Mouse (Mus musculus) lung, postnatal 10 days (tissue): ENCODE data around the gene Ly6g5b.
A peak's percentile ranks its signal among the peaks of the same experiment; 100 is the strongest.

Source experiments
- DNase-seq: peaks from one replicate; pipeline ENCODE4 v3.0.0; 2021

The Ly6g5b gene

DNA sequence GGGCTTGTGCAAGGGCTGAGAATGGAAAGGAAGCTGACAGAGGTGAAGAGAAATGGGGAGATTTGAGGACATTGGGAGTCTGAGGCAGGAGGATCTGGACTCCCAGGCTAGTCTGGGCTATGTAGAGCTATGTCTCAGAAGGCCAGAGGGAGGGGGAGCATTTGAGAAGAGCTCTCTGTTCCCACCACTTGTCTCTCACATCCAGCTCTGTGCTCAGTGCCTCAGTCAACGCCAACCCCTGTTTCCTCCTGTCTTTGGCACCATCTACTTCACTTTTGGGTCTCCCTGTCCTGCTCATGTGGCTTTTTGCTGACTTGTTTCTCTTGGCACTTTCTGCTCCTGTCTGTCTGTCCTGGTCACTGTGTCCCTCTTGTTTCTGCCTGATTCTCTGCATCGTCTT is 37.9 kb downstream of the Ly6g5b start:
- DNase-seq: no peak

- no peak for DNase-seq
Observed at GRCm38 (mm10) chr17:35076507-35077176, 38.6 kb downstream of the Ly6g5b start, which contains the start of gene Ly6g6e. TSS of gene Ly6g6e (plus strand) at chr17:35076902.

- DNase-seq: no peak
Observed at GRCm38 (mm10) chr17:35074097-35074496, 41.1 kb downstream of the Ly6g5b start.

DNA sequence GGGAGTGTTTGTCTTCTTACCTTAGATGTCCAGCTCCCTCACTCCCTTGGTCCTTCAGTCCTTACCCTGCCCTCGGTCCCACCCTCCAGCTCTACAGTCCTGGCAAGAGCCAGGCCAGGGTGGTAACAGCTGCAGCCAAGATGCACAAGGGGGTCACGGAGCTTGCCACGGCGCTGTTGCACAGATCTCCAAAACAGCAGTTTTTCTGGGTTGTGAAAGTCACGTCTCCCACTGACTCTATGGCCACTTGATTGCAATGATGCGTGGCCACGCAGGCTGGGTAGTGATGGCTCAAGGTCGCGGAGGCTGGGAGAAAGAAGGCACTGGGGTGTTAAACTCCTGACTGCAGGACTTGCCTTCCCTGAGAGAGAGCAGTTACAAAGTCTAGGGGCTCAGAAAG is 43.8 kb downstream of the Ly6g5b start:
- DNase-seq: no peak

GRCm38 (mm10) chr17:35070556-35071229 is 44.5 kb downstream of the Ly6g5b start:
- peak; percentile 55 for DNase-seq

DNA sequence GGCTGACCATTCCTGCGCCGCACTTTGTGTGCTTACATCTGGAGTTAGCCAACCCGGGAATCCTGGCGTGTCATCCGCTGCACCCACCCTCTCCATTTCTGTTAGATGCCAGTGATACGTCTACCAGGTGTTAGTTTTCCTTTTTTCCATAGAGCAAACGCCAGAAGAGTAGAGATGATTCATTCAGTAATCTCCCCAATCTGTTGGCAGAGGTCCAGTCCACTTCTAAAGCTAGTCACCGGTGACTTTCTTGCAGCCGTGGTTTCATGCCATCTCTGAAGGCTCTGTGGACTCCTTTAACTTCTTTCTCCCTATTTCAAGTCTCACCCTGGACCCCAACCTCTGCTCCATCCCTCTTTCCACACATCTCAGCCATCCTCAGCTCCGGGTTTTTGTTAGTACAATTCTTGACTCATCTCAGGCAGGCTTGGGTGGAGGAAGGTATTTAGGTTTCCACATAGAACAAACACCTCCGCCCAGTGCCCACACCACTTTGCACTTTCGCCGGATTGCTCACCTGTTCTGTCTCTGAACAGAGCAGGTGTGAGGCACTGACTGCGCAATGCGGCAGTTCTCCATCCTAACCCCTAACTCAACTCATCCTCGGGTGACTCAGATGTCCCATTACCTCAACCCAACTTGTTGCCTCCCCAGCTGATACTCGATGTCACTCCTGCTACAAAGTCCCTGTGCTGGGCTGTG is 46.9 kb downstream of the Ly6g5b start:
- DNase-seq: no peak

DNA sequence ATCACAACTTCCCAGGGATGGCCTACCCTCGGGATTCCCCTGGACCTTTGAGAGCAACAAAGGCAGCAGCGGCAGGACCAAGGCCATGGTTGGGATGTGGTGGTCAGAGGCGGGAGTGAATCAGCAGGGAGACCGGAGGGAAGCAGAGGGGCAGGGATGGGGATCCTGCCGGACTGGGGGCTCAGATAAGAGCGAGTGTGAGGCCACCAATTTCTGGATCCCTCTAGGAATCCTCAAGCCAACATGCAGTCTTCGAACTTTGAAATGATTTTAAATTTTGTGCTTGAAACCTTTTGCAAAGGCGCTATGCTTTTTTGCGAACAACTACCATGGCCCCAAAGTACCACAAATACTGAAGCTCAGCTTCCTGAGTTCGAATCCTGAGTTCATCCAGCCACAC is 49.1 kb downstream of the Ly6g5b start, which contains the start of gene Mpig6b:
Gene Mpig6b (minus strand): TSS at position 101 of the 400 bp plus-strand sequence.
- no peak for DNase-seq

- peak; percentile 88 for DNase-seq
Observed at GRCm38 (mm10) chr17:35064951-35065947, 50.0 kb downstream of the Ly6g5b start, which contains the start of gene Ly6g6c. TSS of gene Ly6g6c (plus strand) at chr17:35065388.

GRCm38 (mm10) chr17:35064378-35064877 is 50.8 kb downstream of the Ly6g5b start:
- no peak for DNase-seq
